Mouse (Mus musculus) bone marrow macrophage, adult 2 months (primary cell): ENCODE data around the gene Rbm26. TPM values are rescaled to one million over a fixed set of nuclear protein-coding genes. Genes with fewer than 3 reads are reported as not detected.

Experiments used
- H3K27ac ChIP-seq: 2 replicates; pipeline ENCODE4 v1.5.1; 2012; ENCODE audit warnings: low read depth, low read length; ENCODE audit not compliant: insufficient read depth
- H3K4me1 ChIP-seq: 2 replicates; pipeline ENCODE4 v1.6.1; 2012; ENCODE audit warnings: low read length; ENCODE audit not compliant: control insufficient read depth, insufficient read depth
- H3K4me3 ChIP-seq: 2 replicates; pipeline ENCODE4 v1.5.1; 2012; ENCODE audit warnings: mild to moderate bottlenecking, low read length, moderate library complexity; ENCODE audit not compliant: insufficient read depth
- CTCF ChIP-seq: IDR thresholded peaks from 2 replicates; pipeline ENCODE4 v1.5.1; 2012; ENCODE audit warnings: low read depth, mild to moderate bottlenecking, low read length, moderate library complexity
- POLR2A ChIP-seq: IDR thresholded peaks from 2 replicates; pipeline ENCODE4 v1.6.1; 2012; ENCODE audit warnings: mild to moderate bottlenecking, low read depth, low read length, borderline replicate concordance
- polyA plus RNA-seq: library from polyadenylated mRNA; stranded (reverse); fragments of >200 nt; gene quantifications from 2 replicates; pipeline ENCODE4 v1.2.4, GENCODE M21; 2012; ENCODE audit not compliant: missing spikeins, insufficient read depth, insufficient read length

Gene Rbm26
- polyA plus RNA-seq: 43.2 and 46.0 TPM in 2 replicates

DNA sequence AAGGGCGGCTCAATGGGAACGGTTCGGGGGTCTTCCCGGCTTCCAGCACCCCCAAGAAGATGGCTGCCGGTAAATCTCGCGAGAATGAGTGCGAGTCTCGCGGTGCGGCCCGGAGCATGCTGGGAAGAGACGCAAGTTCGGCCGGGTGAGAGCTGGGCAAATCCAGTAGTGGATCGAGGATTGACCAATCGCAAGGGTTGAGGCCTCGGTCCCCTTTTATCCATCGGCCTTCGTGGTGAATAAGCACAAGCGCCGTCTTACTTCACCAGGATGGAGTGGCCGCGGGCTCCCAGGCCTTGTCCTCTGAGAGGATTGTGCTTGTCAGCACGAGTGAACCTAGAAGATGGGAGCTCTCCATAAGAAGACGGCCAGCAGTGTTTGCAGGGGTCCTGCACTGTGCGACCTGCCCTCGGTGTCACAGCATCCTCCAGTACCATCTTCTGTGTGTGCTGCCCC, at the start of gene Rbm26:
Gene Rbm26 (minus strand): TSS at position 90 of the 456 bp plus-strand sequence.
- Histone ChIP-seq H3K4me3 (peak within 1 kb of the TSS; percentile 95), H3K27ac (peak within 1 kb of the TSS; percentile 71), H3K4me1 (peaks cover 18% of the 10 kb centered on the region)
- no peak for TF ChIP-seq CTCF
- TF ChIP-seq POLR2A: peak; percentile 32; the same call in 1 of the 2 replicates

- H3K4me1 ChIP-seq: no peaks in the 10 kb centered on the region
- TF ChIP-seq POLR2A: no peak
- peak; percentile 30; the same call in 1 of the 2 replicates for TF ChIP-seq CTCF
- H3K4me3 ChIP-seq: no peak overlapping the region
- no peak overlapping the region for H3K27ac ChIP-seq
Measured at GRCm38 (mm10) chr14:105225790-105226189, 48.7 kb upstream of the Rbm26 start.

DNA sequence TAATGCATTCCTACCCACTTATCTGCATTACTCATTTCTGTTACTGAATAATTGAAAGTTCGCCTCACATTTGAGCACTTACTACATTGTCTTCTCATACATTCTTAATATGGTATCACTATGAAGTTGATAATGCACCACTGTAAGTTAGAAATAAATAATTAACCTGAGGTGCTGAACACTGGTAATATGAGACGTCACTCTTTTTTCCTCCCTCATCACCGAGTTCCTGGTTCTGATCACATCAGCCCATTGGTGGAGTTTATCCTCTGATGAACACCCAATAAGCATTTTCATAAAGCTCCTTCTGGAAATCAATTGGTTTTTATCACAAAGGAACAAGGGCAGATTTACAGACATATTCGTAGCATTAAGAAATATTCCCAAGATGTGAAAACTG, 45.1 kb upstream of the Rbm26 start:
- Histone ChIP-seq H3K27ac (no peak overlapping the region), H3K4me1 (no peaks in the 10 kb centered on the region), H3K4me3 (no peak overlapping the region)
- TF ChIP-seq CTCF (no peak), POLR2A (no peak)

DNA sequence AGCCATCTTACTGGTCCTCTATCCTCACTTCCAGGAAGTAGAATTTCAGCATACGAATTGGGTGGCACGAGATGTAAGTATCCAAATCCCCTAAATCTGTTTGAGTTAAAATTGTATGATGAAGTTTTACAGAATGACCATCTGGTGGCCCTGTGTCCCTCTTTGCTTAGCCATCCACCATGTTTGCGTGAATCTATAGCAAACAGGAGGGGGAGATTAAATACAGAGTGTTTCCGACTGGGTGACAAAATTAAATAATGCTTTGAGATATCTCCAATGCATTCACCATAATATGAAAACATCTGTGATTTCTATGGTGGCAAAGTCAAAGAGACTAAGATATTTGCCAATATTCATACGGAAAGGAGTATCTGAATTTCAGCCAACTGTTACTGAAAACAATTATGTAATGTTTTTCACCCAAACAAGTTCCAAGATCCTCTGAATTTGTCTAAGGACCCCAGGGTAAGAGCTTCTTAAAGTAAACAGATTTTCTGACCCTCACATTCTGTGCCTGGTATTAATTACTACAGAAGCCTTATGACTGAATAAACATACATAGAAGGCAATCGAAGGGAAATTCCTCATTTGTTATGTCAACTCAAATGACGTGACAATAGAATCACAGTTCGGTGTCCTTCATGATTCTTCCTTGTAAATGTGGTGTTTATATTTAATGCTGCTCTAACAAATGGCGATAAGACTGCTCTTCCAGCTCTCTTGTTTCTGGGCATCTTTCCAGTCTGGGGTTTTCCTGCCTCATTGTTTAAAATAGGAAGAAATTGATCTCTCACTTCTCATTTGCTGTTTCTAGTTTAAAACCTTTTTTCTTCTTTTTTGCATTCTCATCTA, 42.6 kb upstream of the Rbm26 start:
- H3K4me1 ChIP-seq: no peaks in the 10 kb centered on the region
- H3K27ac ChIP-seq: no peak overlapping the region
- TF ChIP-seq CTCF (no peak), POLR2A (no peak)
- H3K4me3 ChIP-seq: no peak overlapping the region

GRCm38 (mm10) chr14:105198401-105198800, 21.3 kb upstream of the Rbm26 start:
- Histone ChIP-seq H3K4me3 (no peak overlapping the region), H3K4me1 (no peaks in the 10 kb centered on the region), H3K27ac (no peak overlapping the region)
- TF ChIP-seq POLR2A (no peak), CTCF (no peak)

DNA sequence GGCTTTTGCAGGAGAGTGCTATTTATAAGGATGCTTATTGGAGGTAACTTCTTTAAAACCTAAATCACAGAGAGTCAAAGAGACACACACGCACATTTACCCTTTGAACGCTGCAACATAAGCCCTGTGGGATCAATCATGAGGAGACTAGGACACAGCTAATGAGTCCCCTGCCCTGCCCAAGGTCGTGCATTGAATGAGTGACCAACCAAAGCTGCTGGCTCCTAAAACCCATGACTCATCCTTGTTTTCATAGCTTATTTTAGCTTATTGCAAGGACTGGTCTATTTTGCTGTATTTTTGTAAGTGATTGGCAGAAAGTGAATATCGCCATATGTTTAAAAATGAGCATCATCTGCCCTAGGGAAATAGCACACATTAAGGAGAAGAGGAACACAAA, 17.6 kb upstream of the Rbm26 start:
- Histone ChIP-seq H3K27ac (no peak overlapping the region), H3K4me1 (no peaks in the 10 kb centered on the region), H3K4me3 (no peak overlapping the region)
- no peak for TF ChIP-seq POLR2A
- TF ChIP-seq CTCF: no peak

GRCm38 (mm10) chr14:105184866-105185265, 7.7 kb upstream of the Rbm26 start:
- no peak overlapping the region for H3K4me3 ChIP-seq
- H3K27ac ChIP-seq: no peak overlapping the region
- TF ChIP-seq CTCF: no peak
- TF ChIP-seq POLR2A: no peak
- H3K4me1 ChIP-seq: peaks cover 3% of the 10 kb centered on the region

DNA sequence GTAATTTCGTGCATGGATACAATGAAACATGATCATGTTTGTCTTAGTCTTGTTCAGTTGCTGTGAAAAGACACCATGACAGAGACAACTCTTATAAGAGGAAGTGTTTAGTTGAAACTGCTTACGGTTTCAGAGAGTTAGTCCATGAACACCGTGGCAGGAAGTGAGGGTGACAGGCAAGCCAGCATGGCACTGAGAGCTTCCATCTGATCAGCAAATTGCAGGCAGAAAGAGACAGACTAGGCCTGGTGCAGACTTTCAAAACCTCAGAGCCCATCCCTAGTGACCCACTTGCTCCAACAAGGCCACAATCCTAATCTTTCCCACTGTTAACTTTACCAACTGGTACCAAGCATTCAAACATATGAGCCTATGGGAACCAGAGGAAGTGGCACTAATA, 5.7 kb upstream of the Rbm26 start:
- Histone ChIP-seq H3K4me1 (peaks cover 5% of the 10 kb centered on the region), H3K4me3 (no peak overlapping the region), H3K27ac (peak overlapping the region; percentile 27; the same call in 1 of the 2 replicates)
- TF ChIP-seq POLR2A: no peak
- TF ChIP-seq CTCF: no peak

GRCm38 (mm10) chr14:105179733-105180132, 2.6 kb upstream of the Rbm26 start:
- TF ChIP-seq CTCF (no peak), POLR2A (no peak)
- H3K4me1 ChIP-seq: peaks cover 11% of the 10 kb centered on the region
- H3K27ac ChIP-seq: no peak overlapping the region
- no peak overlapping the region for H3K4me3 ChIP-seq

DNA sequence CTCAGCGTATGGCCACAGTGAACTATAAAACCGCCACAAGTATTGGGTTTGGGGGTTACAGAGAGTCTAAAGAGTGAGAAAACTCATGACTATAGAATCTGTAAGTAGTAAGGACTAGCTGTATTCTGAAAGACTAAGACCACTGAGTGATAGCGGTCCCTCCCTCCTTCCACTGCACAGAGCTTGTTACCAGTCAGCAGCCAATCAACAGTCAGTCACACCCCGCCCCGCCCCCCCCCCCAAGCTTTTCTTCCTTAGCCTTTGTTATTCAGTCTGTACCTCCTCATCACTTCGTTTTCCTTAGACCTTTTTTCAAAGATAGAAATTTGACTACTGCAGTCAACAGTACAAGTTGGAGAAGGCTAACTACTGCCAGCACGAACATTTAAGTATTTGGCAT, 1.9 kb upstream of the Rbm26 start:
- Histone ChIP-seq H3K27ac (no peak overlapping the region), H3K4me1 (peaks cover 12% of the 10 kb centered on the region), H3K4me3 (no peak overlapping the region)
- TF ChIP-seq POLR2A (no peak), CTCF (no peak)
